Mouse (Mus musculus) gastrocnemius, postnatal 36 days (tissue): ENCODE data around the gene Bmp10. TPM values are rescaled to one million over a fixed set of nuclear protein-coding genes. Genes with fewer than 3 reads are reported as not detected.
"Not testable (repeated sequence)": the region's sequence is repeated elsewhere in the genome, so short reads cannot be mapped to it uniquely, and the experiment has no call there.

Experiments used
- DNase-seq, 2 experiments: peaks; one replicate each; pipeline ENCODE4 v3.0.0; 2022
- intact Hi-C: fragments of 180-260 bp; cut with DNase I; formaldehyde crosslinking; loops from one replicate; pipeline ENCODE4 v1.15.1; 2025
- total RNA-seq, 2 experiments: library from RNA; stranded (reverse); gene quantifications; 2 replicates each; pipeline ENCODE4 v1.2.3; 2021

Bmp10 gene
- total RNA-seq, 2 experiments from 2014 or later = not detected

- no peak for DNase-seq
- intact Hi-C loops = no loop called here
Measured at GRCm38 (mm10) chr6:87443253-87443652, 14.5 kb downstream of the Bmp10 start.

GRCm38 (mm10) chr6:87445222-87445621 lies 16.4 kb downstream of the Bmp10 start:
- intact Hi-C loops = no loop called here
- no peak for DNase-seq

- intact Hi-C loops = no loop called here
- DNase-seq = no peak
Measured at GRCm38 (mm10) chr6:87447217-87447616, 18.4 kb downstream of the Bmp10 start.

- DNase-seq = no peak
- intact Hi-C loops = no loop called here
Measured at GRCm38 (mm10) chr6:87449534-87449933, 20.7 kb downstream of the Bmp10 start.

GRCm38 (mm10) chr6:87451016-87451415 lies 22.2 kb downstream of the Bmp10 start:
- intact Hi-C loops = loop anchor here (5.0 kb wide), 1 partner anchor 54 kb away; no protein-coding TSS in a partner anchor
- peak in 1 of 2 experiments; percentile 19 for DNase-seq

- intact Hi-C loops = loop anchor here (5.0 kb wide), 1 partner anchor 54 kb away; no protein-coding TSS in a partner anchor
Measured at GRCm38 (mm10) chr6:87451771-87452170, 23.0 kb downstream of the Bmp10 start.

GRCm38 (mm10) chr6:87455507-87455906 lies 26.7 kb downstream of the Bmp10 start:
- intact Hi-C loops = no loop called here
- DNase-seq = no peak

More at GRCm38 (mm10) chr6:87451771-87452170, 23.0 kb downstream of the Bmp10 start:
- DNase-seq = no peak

- intact Hi-C loops = loop anchor here (2.0 to 5.0 kb wide), 2 partner anchors 47 to 201 kb away; no protein-coding TSS in a partner anchor
- DNase-seq = peak; percentile 57 to 61
Measured at GRCm38 (mm10) chr6:87466221-87466620, 37.4 kb downstream of the Bmp10 start.

GRCm38 (mm10) chr6:87467373-87467772 lies 38.6 kb downstream of the Bmp10 start:
- DNase-seq = no peak
- intact Hi-C loops = loop anchor here (2.0 to 5.0 kb wide), 2 partner anchors 45 to 200 kb away; no protein-coding TSS in a partner anchor

GRCm38 (mm10) chr6:87468372-87468771 lies 39.6 kb downstream of the Bmp10 start:
- no peak for DNase-seq
- intact Hi-C loops = loop anchor here (5.0 kb wide), 1 partner anchor 199 kb away; no protein-coding TSS in a partner anchor

GRCm38 (mm10) chr6:87470098-87470497 lies 41.3 kb downstream of the Bmp10 start:
- intact Hi-C loops = not testable (repeated sequence)

GRCm38 (mm10) chr6:87475223-87475622 lies 46.4 kb downstream of the Bmp10 start:
- DNase-seq = no peak
- intact Hi-C loops = no loop called here

More at GRCm38 (mm10) chr6:87470098-87470497, 41.3 kb downstream of the Bmp10 start:
- DNase-seq = not testable (repeated sequence)

GRCm38 (mm10) chr6:87478847-87479246 lies 50.1 kb downstream of the Bmp10 start:
- intact Hi-C loops = no loop called here
- no peak for DNase-seq

GRCm38 (mm10) chr6:87479291-87479999 lies 50.7 kb downstream of the Bmp10 start:
- no peak for DNase-seq
- intact Hi-C loops = no loop called here

- DNase-seq = no peak
- intact Hi-C loops = no loop called here
Measured at GRCm38 (mm10) chr6:87483224-87483899, 54.6 kb downstream of the Bmp10 start.

- intact Hi-C loops = no loop called here
- DNase-seq = no peak
Measured at GRCm38 (mm10) chr6:87483900-87484289, 55.1 kb downstream of the Bmp10 start.

- no peak for DNase-seq
- intact Hi-C loops = no loop called here
Measured at GRCm38 (mm10) chr6:87484806-87485205, 56.0 kb downstream of the Bmp10 start.
